Mouse (Mus musculus): Measurements from ENCODE around the gene Eaf2.

Gene Eaf2

GRCm38 (mm10) chr16:36751979-36752378, 122.8 kb downstream of the Eaf2 start:
- WGBS: 94% methylated on average over 3 of the region's 3 CpGs

GRCm38 (mm10) chr16:36747767-36748166, 127.0 kb downstream of the Eaf2 start:
- WGBS: 74% methylated on average over 2 of the region's 2 CpGs

GRCm38 (mm10) chr16:36747068-36747467, 127.7 kb downstream of the Eaf2 start:
- WGBS: 87% methylated on average over 4 of the region's 4 CpGs

GRCm38 (mm10) chr16:36743580-36743979, 131.2 kb downstream of the Eaf2 start:
- WGBS: 96% methylated on average over 8 of the region's 8 CpGs
